Mouse (Mus musculus) heart, adult 2 months (tissue): ENCODE measurements at regions not wholly inside any gene's neighbourhood (a gene's known extent, or its start where the extent isn't known, plus 50 kb on each side); places are given as distances from the start of the nearest gene placed in this dataset.

Experiments
- CTCF ChIP-seq: fragments of 200-600 bp; IDR thresholded peaks from 2 replicates; pipeline ENCODE4 v1.8.1; 2022; ENCODE audit warnings: antibody characterized with exemption, mild to moderate bottlenecking, moderate library complexity
- POLR2A ChIP-seq: fragments of 200-500 bp; IDR thresholded peaks from 2 replicates; pipeline ENCODE4 v1.6.1; 2011; ENCODE audit warnings: mild to moderate bottlenecking, low read depth, low read length, control low read depth; ENCODE audit not compliant: insufficient read depth

GRCm38 (mm10) chr15:9891446-9891845 lies 142.8 kb upstream of the Spef2 start:
- TF ChIP-seq CTCF (no peak), POLR2A (no peak)
